Mouse (Mus musculus): ENCODE measurements at regions not wholly inside any gene's neighbourhood (a gene's known extent, or its start where the extent isn't known, plus 50 kb on each side); places are given as distances from the start of the nearest gene placed in this dataset.

DNA sequence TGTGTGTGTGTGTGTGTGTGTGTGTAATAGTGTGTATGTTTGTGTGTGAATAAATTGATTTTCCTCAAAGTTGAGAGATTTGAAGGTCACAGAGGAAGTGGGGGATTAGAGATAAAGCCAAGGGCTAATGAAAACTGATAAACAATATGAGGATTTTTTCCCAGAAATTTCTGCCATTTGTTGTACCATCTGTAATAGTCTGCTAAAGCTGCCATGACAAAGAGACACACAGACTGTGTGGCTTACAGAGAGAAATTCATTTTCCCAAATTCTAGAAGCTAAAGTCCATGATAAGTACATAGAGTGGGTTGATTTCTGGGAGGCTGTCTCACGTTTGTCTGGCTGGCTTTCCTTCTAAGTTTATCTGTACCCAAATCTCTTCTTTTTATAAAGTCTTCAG, 259.6 kb downstream of the Ndufa4 start:
- DNase-seq = no peak

DNA sequence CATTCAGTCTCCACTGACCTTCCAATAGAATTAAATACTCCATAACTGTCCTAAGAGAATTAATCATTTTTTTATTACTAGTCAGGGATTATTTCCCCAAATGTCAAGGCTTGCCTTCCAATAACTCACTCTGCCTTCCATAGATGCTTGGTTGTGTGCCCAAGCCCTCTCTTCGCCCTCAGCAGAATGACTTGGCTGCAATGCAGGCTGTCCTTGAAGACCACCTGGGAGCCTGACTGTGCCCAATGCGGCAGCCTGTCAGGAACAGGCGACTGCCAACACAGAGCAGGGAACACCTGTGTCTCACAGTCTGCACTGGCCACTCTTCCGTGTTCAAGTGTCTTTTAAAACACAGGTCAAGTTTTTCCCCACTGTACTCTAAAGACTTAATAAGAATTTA, 294.0 kb downstream of the Ndufa4 start:
- peak; percentile 5 for DNase-seq

DNA sequence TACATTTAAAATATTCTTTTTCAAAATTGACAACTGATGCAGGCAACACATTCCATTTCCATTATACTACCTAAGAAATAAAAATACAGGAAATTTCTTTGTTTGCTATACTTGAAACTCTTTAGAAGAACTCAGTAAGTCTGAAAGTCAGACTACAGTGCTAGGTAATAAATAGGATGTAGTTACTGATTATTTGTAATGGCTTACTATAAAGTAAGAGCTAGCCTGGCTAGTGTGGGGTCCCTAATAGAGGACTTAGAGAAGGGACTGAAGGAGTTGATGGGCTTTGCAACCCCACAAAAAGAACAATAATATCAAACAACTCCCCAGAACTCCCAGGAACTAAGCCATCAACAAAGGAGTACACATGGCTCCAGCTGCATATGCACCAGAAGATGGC, 299.1 kb downstream of the Ndufa4 start:
- DNase-seq = no peak

DNA sequence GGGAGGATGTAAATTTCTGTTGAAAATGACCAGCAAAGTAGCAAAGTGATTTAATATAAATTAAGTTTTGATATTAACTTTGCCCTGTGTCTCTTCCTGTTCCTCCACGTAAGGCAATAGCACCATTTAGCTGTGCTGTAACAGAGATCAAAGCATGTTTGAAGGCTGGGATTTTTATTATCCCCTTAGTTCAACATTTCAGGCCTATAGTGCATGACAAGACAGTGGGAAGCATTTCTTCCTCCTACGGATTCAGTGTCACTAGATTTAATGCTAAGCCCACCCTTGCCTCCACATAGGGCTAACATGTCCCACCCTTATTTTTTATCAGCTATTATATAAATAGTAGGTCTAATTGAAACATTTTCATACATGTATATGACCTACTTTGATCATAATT, 299.6 kb downstream of the Ndufa4 start:
- DNase-seq = no peak

DNA sequence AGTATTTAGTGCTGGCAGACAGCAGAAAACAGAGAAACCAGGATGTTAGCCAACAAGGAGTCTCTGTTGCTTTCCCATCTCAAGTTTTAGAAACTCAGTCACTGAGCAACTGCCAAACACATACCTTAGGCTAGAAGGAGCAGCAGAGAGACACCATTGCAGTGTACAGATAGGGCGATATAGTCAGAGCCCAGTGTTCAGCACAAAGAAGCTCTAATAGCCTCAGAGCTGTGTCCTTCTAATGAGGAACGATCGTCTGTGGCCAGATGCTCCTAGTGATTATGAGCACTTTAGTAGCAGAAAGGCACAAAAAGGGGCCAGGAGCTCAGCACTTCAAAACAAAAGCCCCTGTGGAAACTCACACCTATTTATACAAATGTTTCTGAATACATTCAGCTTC, 301.2 kb downstream of the Ndufa4 start:
- DNase-seq = no peak

DNA sequence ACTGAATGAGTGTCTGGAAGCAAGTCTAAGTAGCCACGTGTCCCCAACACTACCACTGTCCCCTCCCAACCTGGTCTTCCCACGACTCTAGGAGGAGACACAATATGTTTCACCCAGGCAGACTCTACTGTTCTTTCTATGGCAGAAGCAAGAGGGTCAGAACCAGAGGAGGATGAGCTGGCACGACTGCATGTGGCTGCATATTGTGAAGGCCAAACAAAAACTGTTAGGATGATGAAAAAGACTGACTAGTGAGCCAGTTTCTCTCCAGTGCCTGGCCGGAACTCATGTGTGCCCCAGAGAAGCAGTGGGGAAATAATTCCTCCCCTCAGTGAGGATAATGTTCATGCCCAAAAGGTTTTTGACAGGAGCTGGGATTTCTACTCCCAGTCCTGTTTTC, 301.8 kb downstream of the Ndufa4 start:
- no peak for DNase-seq

DNA sequence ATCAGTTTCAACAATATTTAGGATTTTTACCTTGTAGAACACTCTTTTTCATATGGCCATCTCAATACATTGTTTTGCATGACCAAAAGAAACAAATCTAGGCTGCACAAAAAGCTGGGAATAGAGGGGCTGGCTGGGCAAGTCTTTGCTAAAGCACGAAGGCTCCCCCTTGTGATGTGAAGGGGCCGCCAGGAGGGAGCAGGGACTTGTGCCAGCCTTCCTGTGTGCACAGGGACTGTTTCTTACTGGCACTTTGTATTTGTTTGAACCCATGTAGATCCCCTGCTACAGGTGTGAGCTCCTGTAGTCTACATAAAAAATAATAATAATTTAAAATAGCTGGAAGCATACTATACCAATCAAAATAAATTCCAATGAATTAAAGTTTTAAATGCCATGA, 312.4 kb downstream of the Ndufa4 start:
- DNase-seq = peak; percentile 3

DNA sequence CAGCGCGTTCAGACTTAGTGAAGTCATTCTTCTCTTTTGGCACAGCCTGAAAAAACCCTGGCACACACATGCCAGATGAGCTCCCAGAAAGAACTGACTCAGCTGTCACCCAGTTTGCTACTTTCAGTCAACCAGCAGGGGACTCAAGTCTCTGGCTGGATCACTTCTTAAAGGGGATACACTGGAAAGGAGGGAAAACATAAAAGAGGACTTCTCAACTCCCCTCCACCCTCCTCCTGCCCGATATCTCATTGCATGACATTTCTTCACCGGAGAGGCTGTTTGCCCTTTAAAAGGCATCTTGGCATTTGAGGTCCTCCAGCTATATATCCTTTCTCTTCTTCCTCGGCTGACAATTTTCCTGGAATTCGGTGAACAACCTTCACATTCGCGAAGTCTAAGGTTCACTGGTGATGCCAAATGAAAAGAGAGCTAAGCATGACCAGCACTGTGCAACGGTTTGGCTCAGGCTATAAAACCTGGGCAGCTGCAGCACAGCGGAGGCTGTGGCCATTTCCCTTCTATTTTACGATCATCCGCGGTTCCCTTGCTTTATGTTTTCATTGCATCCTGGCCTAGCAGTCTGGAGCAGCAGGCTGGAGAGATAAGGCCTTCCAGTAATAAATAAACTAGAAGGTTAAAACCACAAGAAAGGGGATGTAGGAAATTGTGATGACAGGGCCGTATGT, 313.6 kb downstream of the Ndufa4 start:
- peak; percentile 11 for DNase-seq

DNA sequence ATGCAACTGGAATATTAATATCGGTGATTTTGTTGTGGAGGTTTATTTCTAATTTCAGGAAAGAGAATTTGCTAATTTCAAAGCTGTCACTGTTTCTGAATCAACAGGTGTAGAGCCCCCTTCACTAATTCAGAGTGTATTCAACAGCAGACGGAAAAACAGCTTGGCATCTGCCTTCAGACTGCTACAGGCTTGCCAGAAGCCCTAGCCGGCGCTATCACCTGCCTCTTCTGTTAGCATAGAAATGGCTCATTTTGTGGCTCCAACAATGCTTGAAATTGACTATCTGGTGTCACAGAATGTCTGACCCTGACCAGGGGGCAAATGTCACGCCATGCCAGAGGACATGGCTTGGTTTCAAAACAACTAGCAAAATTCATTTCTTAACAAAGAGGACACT, 331.2 kb downstream of the Ndufa4 start:
- no peak for DNase-seq

DNA sequence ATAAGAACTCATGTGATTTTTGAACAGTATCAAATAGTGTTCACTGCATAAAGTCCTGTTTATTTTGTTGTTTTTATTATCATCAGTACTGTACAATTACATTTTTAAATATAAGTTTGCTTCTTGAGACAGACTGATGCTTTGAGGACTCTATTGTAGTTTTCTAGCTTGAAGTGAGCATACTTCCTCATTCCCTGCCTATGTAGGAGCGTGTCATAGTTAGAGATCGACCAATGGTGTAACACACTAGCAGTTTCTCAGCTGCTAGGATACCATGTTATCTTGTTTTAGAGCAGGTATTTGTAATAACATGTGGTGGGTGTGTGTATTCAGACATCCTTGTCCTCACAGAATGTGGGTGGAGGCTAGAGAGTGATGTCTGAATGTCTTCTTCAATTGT, 342.1 kb downstream of the Ndufa4 start:
- DNase-seq = no peak

DNA sequence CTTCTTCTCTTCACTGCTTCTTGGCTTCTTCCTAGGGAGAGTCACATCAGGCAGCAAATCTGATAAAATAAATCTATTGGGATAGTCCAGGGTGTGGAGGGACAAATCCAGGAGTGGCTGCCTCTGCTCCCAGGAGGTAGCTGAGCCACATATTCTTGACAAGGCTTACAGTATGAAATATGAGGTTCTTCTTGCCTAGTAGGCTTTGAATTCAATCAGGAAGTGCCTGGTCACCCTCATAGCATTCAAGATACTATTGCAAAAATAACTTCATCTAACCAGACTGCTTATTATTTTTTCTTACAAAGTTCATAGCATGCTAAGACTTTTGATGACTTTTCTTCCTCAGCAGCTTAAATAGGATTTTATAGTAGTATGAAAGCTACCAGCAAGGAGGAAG, 356.8 kb downstream of the Ndufa4 start:
- no peak for DNase-seq

DNA sequence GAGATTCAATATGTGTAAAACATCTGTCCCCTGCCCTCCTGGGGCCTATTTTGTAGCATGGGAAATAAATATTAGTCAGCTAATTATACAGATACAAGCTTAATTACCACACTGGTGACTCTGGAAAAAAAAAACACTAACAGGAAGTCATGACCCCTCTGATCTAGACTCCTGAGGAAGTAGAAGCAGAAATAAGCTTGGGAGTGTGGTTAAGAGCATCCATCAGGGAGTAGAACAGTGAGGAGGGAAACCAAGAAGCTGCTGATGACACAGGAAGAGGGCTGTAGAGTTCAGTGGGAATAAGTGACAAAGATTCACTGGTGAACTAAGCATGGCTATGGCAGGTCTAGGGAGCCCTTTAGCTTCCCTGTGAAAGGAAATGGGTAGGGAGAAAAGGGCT, 360.0 kb downstream of the Ndufa4 start:
- DNase-seq = no peak

DNA sequence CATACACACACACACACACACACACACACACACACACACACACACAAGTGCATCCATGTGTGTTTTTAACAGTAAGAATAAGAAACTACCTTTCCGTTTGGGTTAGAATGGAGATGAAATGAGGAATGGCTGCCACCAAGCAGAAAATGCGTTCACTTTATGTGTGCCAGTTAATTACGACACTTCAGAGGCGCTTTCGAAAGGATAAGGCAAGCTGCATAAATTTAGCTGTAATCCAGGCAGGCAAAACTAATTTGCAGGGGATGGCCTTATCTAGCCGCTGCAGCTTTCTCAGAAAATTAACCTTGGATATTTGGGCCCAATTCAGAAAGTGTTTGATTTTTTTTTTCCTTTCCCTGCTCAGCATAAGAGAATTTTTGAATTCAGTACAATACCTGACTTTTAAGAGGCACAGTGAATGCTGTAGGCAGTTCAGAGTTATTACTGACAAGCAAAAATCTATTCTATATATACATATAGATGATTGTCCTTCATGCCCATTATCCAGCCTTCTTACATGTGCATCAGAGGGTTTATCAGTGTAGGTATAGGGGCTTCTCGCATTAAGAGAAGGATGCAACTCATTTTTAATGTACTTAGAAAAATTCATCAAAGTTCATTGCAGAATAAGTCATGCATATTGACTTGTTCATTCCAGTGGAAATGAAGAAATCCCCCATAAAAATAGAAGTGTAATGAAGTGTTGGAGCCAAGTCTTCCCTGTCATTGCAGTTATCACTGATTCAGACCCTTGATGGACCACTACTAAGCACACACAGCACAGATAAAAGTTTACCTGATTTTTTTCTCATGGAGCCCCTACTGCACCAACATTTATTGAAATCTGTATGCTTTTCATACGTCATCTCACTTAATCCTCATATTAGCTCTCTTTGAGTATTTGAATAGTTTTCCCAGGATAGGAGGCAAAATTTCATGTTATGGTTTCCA, 372.1 kb downstream of the Ndufa4 start:
- DNase-seq = no peak

DNA sequence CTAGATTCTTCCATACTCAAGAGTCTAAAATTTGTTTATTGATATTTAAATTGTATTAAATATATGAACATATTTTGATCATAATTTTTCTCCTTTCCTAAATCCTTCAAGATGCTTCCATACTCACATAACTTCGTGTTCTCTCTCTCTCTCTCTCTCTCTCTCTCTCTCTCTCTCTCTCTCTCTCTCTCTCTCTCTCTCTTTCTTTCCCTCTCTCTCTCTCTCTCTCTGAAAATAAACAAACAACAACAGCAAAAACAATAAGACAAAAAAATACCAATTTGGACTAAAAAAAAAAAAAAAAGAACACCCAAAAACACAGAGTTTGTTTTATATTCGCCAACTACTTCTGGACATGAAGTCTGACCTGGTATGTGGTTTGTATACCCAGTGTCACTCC, 404.2 kb downstream of the Ndufa4 start:
- DNase-seq = no peak

DNA sequence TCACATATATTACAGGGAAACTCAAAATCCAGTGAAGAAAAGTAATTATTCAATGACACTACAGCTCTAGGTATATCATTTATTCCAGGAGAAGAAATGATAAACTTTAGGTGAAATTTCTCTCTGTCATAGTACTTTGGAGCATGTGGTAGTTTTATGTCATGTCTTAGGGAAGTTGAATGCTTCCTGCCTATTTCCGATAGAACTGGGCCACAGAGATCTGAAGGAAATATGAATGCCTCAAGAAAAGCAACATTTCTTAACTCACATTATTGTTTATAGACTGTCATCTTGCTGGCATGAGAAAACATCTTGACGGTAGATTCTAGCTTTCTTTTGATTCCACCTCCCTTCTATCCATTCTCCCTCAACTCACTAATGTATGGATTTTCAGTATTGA, 412.9 kb downstream of the Ndufa4 start:
- no peak for DNase-seq

DNA sequence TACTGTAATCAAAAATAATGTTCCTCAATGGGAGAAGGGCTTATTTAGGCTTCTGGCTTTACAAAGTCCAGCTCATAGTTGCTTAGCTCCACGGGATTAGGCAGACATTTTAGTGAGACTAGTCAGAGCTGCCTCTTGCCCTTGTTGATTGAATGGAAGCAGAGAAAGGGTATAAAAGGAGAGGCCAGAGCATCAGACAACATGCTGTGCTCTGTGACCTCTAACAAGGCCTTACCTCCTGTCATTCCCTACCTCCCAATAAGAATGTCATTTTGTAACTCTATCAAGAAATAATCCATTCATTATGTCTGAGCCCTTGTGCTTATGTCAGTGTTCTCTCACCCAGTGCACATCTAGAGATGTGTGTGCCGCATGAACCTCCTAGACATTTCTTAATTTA, 430.3 kb downstream of the Ndufa4 start:
- no peak for DNase-seq

All from cerebellum, adult 8-10 months (tissue).